Mouse (Mus musculus): ENCODE measurements around the gene Polr1d. TPM values are rescaled to one million over a fixed set of nuclear protein-coding genes. Genes with fewer than 3 reads are reported as not detected.

The Polr1d gene
- total RNA-seq, 1 experiment from 2014 or later = 126 TPM

DNA sequence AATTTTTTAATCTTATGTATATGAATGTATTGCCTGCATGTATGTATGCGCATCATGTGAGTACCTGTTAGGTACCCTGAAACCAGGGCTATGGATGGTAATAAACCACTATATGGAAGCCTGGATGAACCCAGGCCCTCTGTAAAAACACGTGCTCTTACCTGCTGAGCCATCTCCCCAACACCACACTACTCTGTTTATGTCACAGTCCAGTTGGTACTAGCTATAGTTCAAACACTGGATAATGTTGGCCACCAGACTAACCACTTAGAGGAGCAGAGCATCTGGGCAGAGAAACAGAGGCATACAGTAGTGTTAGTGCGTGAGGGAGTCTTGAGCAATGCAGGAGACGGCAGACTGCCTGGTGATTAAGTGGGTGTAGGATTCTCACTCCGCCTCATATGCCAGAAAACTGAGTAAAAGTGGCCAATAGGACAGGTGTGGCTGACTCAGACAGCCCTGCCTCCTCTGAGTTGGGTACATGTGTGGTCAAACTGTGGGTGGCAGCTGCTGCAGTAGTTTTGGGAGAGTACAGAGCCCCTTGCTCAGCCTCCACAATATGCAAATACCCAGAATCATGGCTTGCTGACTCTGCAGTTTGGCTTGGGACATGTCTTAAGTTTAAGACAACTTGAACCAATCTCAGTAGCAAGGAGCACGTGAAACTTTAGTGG lies 21.1 kb upstream of the Polr1d start:
- no peak for DNase-seq

DNA sequence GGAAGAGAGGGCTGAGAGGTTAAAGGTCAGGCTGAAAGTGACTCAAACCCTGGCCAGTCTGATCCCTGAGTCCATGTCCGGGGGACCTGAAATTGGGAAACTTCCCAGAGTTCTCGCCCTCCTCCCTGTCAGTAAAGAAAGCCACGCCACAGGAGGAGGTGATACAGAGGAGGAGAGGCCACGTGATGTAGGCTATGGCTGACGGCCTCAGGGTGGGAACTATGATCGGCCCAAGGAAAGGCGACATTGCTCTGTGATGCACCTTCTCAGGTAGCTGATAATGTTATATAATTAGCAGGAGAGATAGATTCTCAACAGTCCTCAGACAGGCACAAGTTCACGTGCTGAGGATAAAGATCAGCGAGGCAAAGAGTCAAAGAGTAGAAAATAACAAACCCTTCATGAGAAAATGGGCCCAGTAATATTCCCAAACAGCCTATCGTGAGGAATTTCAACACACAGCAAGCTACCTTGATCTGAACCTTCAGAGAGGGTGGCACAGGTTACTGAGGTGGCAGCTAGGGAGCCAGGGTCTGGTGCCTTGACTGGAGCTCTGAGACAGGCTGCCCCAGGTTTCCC lies 20.0 kb upstream of the Polr1d start:
- no peak for DNase-seq

- no peak for DNase-seq
Measured at GRCm38 (mm10) chr5:147057626-147058414, 19.0 kb upstream of the Polr1d start.

DNA sequence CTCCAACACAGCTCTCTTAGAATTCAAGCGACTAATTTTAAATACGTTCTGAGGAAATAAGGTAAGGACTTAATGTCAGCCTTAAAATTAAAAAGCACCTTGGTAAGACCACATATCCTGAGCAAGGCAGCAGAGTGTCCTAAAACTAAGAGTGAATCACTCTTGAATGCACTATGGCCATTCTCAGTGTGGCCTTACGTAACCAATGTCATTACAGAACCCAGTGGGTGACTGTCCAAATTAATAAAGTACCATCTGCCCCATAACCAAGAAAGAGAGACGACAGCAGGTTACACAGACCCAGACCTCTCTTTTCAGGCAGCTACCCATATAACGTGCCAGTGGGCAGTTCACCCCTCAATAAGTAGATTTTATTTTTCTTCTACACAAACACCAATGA lies 18.2 kb upstream of the Polr1d start:
- DNase-seq = no peak

DNA sequence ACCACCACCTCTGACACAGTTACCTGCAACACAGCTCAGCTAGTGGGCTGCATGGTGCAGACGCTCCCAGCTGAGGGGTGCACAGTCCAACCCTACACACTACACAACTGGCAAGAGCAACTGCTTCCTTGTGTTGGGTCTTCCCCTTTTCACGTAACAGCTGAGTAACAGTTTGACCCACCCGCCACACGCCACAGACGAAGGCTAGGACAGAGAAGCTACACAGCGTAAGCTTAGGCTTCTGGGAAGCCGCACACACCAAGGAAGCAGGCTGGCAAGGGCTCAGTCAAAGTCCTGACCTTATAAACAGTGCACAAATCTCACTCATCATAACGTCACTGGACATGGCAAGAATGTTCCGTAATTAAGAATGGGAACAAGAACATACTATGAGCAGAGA lies 17.5 kb upstream of the Polr1d start:
- no peak for DNase-seq

GRCm38 (mm10) chr5:147060024-147060423 lies 16.8 kb upstream of the Polr1d start:
- no peak for DNase-seq

DNA sequence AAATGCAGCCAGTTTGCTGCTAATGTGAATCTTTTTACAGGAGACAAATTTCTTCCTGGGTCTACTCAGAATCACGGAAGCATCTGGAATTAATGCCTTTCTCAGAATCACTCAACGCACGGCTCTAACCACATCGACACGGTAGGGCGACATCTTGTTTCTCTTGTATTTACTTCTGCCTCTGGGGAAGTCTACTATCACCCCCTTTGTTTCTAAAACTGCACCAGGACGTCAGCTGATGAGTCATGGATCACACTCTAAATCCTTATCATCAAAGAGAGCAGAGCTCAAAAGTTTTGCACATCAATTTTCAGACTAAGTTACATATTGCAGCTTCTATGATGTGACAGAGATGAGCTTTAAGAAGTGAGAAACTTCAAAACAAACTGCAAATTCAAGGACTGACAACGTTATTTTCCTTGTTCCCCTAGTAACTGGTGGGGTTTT lies 13.6 kb upstream of the Polr1d start:
- DNase-seq = no peak

GRCm38 (mm10) chr5:147066129-147066528 lies 10.7 kb upstream of the Polr1d start:
- no peak for DNase-seq

DNA sequence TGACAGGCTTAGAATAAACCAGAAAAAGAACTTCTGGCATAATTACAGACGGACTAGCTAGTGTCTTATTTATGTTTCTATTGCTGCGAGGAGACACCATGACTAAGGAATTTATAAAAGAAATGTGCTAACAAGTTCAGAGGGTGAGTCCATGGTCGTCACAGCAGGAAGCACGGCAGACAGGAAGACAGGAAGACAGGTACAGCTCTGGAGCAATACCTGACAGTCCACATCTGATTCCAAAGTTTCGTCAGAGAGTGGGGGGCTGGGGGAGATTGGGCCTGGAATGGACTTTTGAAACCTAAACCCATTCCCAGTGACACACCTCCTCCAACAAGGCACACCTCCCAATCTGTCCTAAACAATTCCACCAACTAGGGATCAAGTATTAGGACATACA lies 9.9 kb upstream of the Polr1d start:
- DNase-seq = no peak

DNA sequence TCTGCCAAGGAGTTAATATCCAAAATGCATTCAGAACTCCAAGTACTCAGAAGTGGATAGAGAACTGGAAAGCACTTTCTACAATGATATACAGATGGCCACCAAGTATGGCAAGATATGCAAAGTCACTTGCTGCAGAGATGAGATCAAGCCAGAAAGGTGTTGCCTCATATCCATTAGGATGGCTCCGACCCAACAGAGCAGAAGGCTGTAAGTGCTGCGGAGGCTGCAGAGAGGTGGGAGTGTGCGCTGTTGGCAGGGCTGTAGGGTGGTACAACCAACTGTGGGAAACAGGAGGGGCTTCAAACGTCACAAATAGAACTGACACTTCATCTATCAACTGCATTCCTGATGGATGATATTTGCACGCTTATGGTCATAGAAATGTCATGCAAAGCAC lies 8.0 kb upstream of the Polr1d start:
- no peak for DNase-seq

- DNase-seq = peak; percentile 29
Measured at GRCm38 (mm10) chr5:147070791-147071516, 5.9 kb upstream of the Polr1d start.

DNA sequence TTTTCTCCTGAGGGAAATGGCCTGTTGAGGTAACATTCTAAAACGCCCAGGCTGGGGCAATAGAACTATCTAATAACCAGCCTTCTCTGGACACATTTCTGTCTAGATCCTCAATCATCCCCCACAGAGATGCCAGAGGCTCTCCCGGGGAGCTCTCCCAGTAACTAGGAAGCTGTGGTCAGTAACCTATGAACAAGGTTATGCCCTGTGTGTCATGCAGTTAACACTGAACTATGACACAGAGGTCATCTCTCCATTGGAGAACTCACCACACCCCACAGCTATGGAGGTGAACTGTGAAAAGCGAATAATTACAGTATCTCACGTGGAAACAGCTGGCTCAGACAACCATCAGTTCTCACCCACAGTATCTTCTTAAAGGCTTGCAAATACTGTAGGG lies 5.0 kb upstream of the Polr1d start:
- DNase-seq = no peak

DNA sequence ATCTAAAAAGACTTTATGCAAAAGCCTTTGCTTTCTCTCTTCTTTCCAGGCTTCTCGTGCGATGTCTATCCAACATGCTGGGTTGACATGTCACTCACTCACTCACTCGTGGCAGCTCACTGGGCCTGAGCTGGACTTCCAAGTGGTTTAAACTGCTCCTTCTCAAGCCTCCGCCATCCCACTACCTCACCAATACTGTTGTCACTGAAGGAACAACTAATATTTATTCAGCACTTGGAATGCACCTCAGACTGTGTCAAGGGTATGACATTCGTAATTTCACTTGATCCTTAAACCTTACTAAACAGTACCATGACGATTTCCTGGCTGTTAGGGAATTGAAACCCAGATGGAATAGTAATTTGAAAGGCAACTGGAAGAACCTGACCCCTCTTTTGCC lies 3.0 kb upstream of the Polr1d start:
- no peak for DNase-seq

DNA sequence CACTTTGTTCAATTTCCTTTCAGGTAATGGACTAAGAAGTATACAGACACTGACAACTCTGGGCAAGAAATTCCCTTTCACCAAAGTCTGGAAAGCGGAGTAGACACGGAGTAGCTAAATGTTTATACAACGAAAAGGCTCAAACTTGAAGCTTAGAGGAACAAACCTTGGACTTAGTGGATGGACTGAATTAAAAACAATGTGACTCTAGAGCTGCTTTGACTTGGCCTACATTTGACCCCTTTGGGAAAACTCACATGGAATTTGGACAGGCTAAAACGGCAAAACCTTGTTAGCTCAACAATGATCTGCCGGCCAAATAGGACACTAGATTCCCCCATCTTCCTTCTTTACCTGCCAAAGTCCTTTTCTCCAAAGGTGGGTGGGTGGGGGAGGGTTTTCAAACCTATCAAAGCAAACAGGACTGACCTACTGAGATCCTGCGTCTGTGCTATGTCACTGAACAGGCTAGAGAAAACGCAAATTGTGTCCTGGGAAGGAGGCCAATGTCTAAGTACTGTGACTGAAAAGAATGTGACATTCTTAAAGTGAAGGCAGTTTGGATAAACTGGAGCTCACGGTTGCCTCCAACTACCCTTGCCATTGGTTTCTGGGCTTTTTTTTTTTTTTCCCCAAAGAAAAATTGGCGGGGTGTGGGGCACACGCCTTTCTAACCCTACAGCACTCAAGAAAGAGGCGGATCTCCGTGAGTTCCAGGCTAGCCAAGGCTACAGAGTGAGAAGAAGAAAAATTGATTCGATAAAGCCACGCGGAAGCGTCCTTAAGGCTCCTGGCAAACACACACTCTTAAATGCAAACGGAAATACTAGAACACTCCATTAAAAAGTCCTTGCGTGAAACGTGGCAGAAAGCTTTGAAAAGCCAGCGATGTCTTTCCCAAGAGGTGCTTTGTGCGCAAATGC lies 1.5 kb upstream of the Polr1d start:
- DNase-seq = no peak

GRCm38 (mm10) chr5:147076026-147076798 lies 638 bp upstream of the Polr1d start, which contains the start of gene Lnx2:
TSS of gene Lnx2 (minus strand) at chr5:147076586.
- DNase-seq = peak; percentile 98

GRCm38 (mm10) chr5:147077305-147078034 lies 620 bp downstream of the Polr1d start:
- DNase-seq = peak; percentile 96

GRCm38 (mm10) chr5:147078110-147078900 lies 1.5 kb downstream of the Polr1d start:
- peak; percentile 14 for DNase-seq

DNA sequence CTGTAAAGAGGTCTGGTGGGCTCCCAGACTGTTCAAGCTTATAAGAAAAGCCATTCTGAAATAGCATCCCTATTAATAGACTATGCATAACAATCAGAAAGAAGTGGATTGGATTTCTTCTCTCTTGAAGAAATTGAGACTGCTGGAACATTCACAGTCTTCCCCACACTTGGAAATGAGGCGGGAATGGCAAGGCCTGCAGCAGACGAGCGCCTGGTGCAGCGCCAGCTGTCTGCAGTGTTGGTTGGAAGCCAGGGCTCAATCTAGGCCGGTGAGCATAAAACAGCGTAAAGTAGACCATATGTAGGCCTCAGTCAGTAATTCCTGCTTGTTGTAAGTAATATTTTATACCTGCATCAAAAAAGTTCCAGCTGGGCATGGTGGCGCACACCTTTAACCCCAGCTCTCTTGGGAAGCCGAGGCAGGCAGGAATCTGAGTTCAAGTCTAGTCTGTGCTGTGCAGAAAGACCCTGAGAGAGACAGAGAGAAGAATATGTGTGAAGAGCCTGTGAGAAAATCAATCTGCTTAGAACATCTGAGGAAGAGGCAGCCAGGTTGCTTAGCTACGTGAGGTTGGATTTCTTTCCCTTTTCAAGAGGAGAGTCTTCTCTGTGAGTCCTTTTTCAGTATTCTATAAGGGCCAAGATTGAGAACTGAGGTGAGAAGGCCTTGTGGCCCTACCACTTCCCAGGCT lies 8.5 kb downstream of the Polr1d start:
- peak; percentile 28 for DNase-seq

GRCm38 (mm10) chr5:147086816-147087215 lies 10.0 kb downstream of the Polr1d start:
- DNase-seq = no peak
